Mouse (Mus musculus) embryonic facial prominence, embryonic 14.5 days (tissue): ENCODE results near the gene Vps11. TPM values are rescaled to one million over a fixed set of nuclear protein-coding genes. Genes with fewer than 3 reads are reported as not detected.

Experiments
- ATAC-seq: fragments of 200-750 bp; cut with Nextera tagmentation; 2 replicates; pipeline ENCODE4 v1.8.0; 2017; ENCODE audit warnings: low read depth, moderate number of reproducible peaks, moderate TSS enrichment
- DNase-seq: peaks from one replicate; pipeline ENCODE4 v3.0.0-alpha.2; 2015; ENCODE audit warnings: low spot score
- H3K27ac ChIP-seq: fragments of 300-500 bp; sonication (generic); replicated peaks from 2 replicates; pipeline ENCODE4 v1.5.1; 2014; ENCODE audit warnings: low read depth, mild to moderate bottlenecking, low read length, moderate library complexity
- H3K27me3 ChIP-seq: fragments of 300-500 bp; sonication (generic); replicated peaks from 2 replicates; pipeline ENCODE4 v1.6.1; 2014; ENCODE audit warnings: low read length; ENCODE audit not compliant: control insufficient read depth, insufficient read depth
- H3K36me3 ChIP-seq: fragments of 300-500 bp; sonication (generic); 2 replicates; pipeline ENCODE4 v1.6.1; 2014; ENCODE audit warnings: low read length, mixed read lengths; ENCODE audit not compliant: control insufficient read depth, insufficient read depth
- H3K4me1 ChIP-seq: fragments of 300-500 bp; sonication (generic); 2 replicates; pipeline ENCODE4 v1.6.1; 2014; ENCODE audit warnings: antibody characterized with exemption, low read length; ENCODE audit not compliant: control insufficient read depth, insufficient read depth
- H3K4me2 ChIP-seq: fragments of 300-500 bp; sonication (generic); 2 replicates; pipeline ENCODE4 v1.6.1; 2014; ENCODE audit warnings: low read depth, mild to moderate bottlenecking, low read length, moderate library complexity, mixed read lengths
- H3K4me3 ChIP-seq: fragments of 300-500 bp; sonication (generic); 2 replicates; pipeline ENCODE4 v1.5.1; 2014; ENCODE audit warnings: low read depth, mild to moderate bottlenecking, low read length
- H3K9ac ChIP-seq: fragments of 300-500 bp; sonication (generic); 2 replicates; pipeline ENCODE4 v1.6.1; 2014; ENCODE audit warnings: low read depth, mild to moderate bottlenecking, low read length, moderate library complexity, mixed read lengths
- H3K9me3 ChIP-seq: fragments of 300-500 bp; sonication (generic); 2 replicates; pipeline ENCODE4 v1.6.1; 2016; ENCODE audit warnings: low read length; ENCODE audit not compliant: control insufficient read depth
- WGBS: fragments of 180-500 bp; shearing (Covaris S2); extraction: QIAGEN DNeasy Blood & Tissue Kit; methylation state at CpG from one replicate; pipeline ENCODE4 v1.1.7; 2014; 5-methylcytosine and 5-hydroxymethylcytosine counted together
- polyA plus RNA-seq: library from polyadenylated mRNA; unstranded; fragments of >200 nt; fragmentation: Nextera tagmentation; extraction: Ambion mirVana; gene quantifications from 2 replicates; pipeline ENCODE4 v1.2.1, GENCODE M21; 2014

The Vps11 gene
- polyA plus RNA-seq, 1 experiment from 2014 or later = 24.5 TPM

DNA sequence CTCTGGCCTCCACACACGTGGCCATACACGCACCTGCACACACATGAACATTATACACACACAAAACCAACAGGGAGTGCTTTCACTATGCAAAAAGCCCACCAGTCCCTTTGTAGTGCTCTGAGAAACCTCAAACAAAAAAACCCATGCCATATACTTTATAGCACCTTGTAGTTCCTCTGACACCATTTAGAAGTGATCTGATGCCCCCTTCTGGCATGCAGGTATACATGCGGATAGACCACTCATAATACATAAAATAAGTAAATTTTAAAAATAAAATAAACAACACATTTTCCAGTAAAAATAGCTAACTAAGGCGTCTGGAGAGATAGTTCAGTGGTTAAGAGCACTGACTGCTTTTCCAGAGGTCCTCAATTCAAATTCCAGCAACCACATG lies 4.3 kb downstream of the Vps11 start:
- H3K27me3 ChIP-seq = no peaks in the 10 kb centered on the region
- H3K36me3 ChIP-seq = peaks cover 70% of the 10 kb centered on the region
- H3K4me2 ChIP-seq = no peak overlapping the region
- H3K4me1 ChIP-seq = peaks cover 5% of the 10 kb centered on the region; the same call in 1 of the 2 replicates
- no peak overlapping the region for H3K9ac ChIP-seq
- no peaks in the 10 kb centered on the region for H3K9me3 ChIP-seq
- no peak overlapping the region for H3K4me3 ChIP-seq
- no peak overlapping the region for H3K27ac ChIP-seq
- DNase-seq (peak; percentile 66), ATAC-seq (no peak)
- WGBS = 82% methylated on average over 4 of the region's 4 CpGs

DNA sequence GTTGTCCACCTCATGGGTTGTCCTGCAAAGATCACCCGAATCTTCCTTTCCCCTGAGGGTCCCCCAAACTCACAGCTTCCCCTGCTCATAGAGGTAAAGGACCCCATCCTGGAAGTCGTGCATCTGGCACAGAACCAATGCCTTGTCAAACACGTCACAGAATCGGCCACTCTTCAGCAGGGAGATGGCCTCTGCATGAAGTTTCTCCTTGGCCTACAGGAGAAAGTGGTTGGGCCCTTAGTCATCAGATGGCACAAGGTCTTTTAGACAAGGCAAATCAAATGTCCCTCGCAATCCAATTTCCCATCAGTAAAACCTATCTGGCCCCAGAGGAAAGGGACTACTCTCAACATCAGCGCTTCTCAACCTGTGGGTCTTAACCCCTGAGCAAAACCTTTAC lies 8.3 kb downstream of the Vps11 start:
- no peak overlapping the region for H3K27ac ChIP-seq
- H3K9ac ChIP-seq = no peak overlapping the region
- WGBS = 96% methylated on average over 6 of the region's 6 CpGs
- no peak overlapping the region for H3K4me3 ChIP-seq
- H3K4me2 ChIP-seq = no peak overlapping the region
- ATAC-seq (no peak), DNase-seq (no peak)
- H3K4me1 ChIP-seq = no peaks in the 10 kb centered on the region
- H3K9me3 ChIP-seq = no peaks in the 10 kb centered on the region
- H3K36me3 ChIP-seq = peaks cover 93% of the 10 kb centered on the region
- no peaks in the 10 kb centered on the region for H3K27me3 ChIP-seq

DNA sequence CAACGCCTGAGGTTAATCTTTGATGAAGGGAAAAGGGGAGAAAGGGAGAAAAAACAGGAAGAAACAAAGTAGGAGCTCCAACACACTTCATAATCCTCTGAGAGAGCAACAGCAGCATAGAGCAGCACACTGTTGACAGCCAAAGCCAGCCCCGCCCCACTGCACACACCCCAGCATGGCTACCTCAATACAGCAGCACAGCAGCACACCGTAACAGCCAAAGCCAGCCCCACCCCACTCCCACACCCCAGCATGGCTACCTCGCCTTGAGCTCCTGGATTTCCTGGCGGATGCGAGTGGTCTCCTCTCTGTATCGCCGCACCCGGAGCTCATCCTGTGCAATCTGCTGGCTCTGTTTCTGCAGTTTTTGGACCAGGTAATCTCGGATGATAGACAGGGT lies 9.1 kb downstream of the Vps11 start:
- H3K36me3 ChIP-seq = peaks cover 97% of the 10 kb centered on the region
- H3K27me3 ChIP-seq = no peaks in the 10 kb centered on the region
- no peaks in the 10 kb centered on the region for H3K4me1 ChIP-seq
- no peak for DNase-seq
- H3K27ac ChIP-seq = no peak overlapping the region
- no peaks in the 10 kb centered on the region for H3K9me3 ChIP-seq
- no peak overlapping the region for H3K4me3 ChIP-seq
- H3K4me2 ChIP-seq = no peak overlapping the region
- H3K9ac ChIP-seq = no peak overlapping the region
- ATAC-seq = no peak
- 94% methylated on average over 9 of the region's 10 CpGs for WGBS

DNA sequence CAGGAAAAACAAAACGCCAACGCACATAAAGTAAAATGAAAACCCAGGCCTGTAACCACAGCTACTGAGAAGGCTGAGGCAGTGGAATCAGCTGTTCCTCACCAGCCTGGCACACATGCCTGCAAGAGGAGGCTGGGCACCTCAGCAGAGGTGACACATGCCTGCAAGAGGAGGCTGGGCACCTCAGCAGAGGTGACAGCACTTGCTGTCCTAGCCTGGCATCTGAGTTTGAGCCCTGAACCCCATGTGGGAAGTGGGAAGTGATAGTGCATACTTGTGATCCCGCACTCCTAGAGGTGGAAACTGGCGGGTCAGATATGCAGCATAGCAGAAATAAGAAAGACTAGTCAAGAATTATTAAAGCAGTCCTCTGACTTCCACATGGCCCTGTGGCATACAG lies 10.1 kb downstream of the Vps11 start:
- Histone ChIP-seq H3K27ac (no peak overlapping the region), H3K4me3 (no peak overlapping the region), H3K9ac (no peak overlapping the region), H3K36me3 (peaks cover 97% of the 10 kb centered on the region), H3K9me3 (no peaks in the 10 kb centered on the region), H3K27me3 (no peaks in the 10 kb centered on the region), H3K4me1 (no peaks in the 10 kb centered on the region), H3K4me2 (no peak overlapping the region)
- DNase-seq (no peak), ATAC-seq (no peak)
- 91% methylated on average over 4 of the region's 4 CpGs for WGBS

DNA sequence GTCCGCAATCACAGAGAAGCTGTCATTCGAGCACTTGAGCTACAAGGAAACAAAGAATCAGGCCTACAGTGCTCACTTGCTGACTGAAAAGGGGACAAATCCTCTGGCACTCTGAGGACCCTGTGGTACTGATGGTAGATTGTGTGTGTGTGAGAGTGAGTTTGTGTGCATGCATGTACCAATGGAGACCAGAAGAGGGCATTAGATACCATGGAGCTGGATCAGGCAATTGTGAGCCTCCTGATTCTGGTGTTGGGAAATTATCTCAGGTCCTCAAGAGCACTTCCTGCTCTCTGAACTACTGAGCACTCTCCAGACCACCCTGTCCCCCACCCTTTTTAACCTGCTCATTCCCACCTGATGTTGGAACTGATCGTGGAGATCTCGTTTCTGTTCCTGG lies 12.9 kb downstream of the Vps11 start:
- H3K4me1 ChIP-seq = no peaks in the 10 kb centered on the region
- DNase-seq (no peak), ATAC-seq (no peak)
- no peak overlapping the region for H3K4me3 ChIP-seq
- no peaks in the 10 kb centered on the region for H3K9me3 ChIP-seq
- H3K27me3 ChIP-seq = no peaks in the 10 kb centered on the region
- no peak overlapping the region for H3K27ac ChIP-seq
- no peak overlapping the region for H3K9ac ChIP-seq
- no peak overlapping the region for H3K4me2 ChIP-seq
- peaks cover 73% of the 10 kb centered on the region for H3K36me3 ChIP-seq
- WGBS = 98% methylated on average over 4 of the region's 4 CpGs

DNA sequence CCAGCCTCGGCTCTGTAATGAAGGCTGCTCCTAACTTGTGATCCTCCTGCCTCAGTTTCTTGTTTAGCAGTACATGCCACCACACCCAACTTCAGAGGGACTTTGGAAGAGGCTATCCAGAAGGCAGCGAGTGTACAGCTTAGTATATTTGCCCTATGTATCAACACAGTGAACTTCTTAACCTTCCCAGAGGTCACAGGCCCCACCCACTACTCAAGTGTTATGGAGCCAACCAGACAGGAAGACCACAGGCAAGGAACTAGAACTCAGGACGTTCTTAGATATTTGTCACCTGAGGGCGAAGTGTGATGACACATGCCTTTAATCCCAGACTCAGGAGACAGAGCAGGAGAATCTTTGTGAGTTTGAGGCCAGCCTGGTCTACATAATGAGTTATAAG lies 13.8 kb downstream of the Vps11 start:
- Histone ChIP-seq H3K4me3 (no peak overlapping the region), H3K4me1 (peaks cover 7% of the 10 kb centered on the region), H3K27me3 (no peaks in the 10 kb centered on the region), H3K9ac (no peak overlapping the region), H3K27ac (no peak overlapping the region), H3K36me3 (peaks cover 64% of the 10 kb centered on the region), H3K4me2 (no peak overlapping the region), H3K9me3 (no peaks in the 10 kb centered on the region)
- WGBS = 90% methylated on average over 4 of the region's 4 CpGs
- DNase-seq (no peak), ATAC-seq (no peak)

DNA sequence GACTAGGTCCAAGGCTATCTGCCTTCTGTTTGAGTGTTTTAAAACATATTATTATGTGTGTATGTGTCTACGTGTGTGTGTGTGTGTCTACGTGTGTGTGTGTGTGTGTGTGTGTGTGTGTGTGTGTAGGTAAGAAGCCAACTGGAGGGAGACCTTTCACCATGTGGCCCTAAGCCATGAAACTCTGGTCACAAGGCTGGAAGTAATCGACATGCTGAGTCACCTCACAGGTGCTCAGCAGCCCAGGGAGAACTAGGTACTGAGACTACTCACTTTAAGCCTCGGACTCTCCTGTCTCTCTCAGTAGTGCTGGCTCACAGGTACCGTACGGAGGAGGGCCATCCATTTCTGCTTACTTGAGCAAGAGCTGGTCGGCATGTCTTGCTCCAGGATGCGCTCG lies 14.3 kb downstream of the Vps11 start:
- no peak for ATAC-seq
- Histone ChIP-seq H3K27ac (no peak overlapping the region), H3K4me2 (no peak overlapping the region), H3K9ac (no peak overlapping the region), H3K9me3 (no peaks in the 10 kb centered on the region), H3K4me1 (peaks cover 7% of the 10 kb centered on the region), H3K36me3 (peaks cover 59% of the 10 kb centered on the region), H3K27me3 (no peaks in the 10 kb centered on the region), H3K4me3 (no peak overlapping the region)
- 92% methylated on average over 9 of the region's 9 CpGs for whole genome bisulfite sequencing
- DNase-seq = no peak

DNA sequence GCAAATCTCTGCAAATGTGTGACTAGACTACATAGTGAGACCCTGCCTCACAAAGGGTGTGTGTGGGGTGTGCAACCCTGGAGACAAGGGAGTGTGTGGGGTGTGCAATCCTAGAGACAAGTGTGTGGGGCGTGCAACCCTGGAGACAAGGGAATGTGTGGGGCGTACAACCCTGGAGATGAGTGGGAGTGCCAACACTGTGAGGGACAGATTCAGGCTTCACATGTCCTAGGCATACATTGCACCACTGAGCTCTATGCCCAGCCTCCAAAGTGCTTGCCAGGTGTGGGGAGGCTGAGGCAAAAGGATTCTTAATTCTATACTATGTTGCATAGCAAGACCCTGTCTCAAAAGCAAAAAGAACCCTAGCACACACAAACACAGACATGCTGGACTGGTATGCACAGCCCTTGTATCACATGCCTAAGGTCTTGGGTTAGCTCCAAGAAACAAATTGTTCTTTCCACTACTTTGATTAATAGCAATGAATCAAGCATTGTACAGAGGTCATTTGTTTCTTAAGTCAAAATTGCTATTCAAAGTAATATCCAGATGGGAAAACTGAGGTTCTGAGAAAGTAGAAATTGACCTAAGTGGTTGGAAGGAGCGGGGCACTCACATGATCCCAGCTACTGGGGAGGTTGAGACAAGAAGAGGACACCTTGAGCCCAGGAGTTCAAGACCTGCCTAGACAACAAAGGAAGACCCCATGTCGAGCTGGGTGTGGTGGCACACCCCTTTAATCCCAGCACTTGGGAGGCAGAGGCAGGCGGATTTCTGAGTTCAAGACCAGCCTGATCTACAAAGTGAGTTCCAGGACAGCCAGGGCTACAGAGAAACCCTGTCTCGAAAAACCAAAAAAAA lies 15.7 kb downstream of the Vps11 start:
- Histone ChIP-seq H3K27ac (no peak overlapping the region), H3K9ac (no peak overlapping the region), H3K27me3 (no peaks in the 10 kb centered on the region), H3K4me2 (no peak overlapping the region), H3K36me3 (peaks cover 57% of the 10 kb centered on the region), H3K4me1 (peaks cover 7% of the 10 kb centered on the region), H3K4me3 (no peak overlapping the region), H3K9me3 (no peaks in the 10 kb centered on the region)
- no peak for DNase-seq
- ATAC-seq = no peak
- 79% methylated on average over 6 of the region's 6 CpGs for WGBS
